Comparison of ENCODE assay signal across 14 mouse cellular contexts in genomic region chr2:114115563-114115962, GRCm38 (mm10).
"Had no signal": no experiment of that assay in that cellular context is flagged by ENCODE, and none has a peak within 500 bp of the region (broad histone marks: within the 10 kb centered on the region; RNA-seq: fewer than 3 reads in every experiment).

No protein-coding gene starts in this region.

- H3K27ac ChIP-seq: limb, embryonic 15.5 days; midbrain, embryonic 12.5 days; midbrain, embryonic 15.5 days; neural tube, embryonic 12.5 days; stomach, embryonic 15.5 days; stomach, postnatal 0 days had no signal

- H3K4me3 ChIP-seq: limb, embryonic 15.5 days; midbrain, embryonic 12.5 days; midbrain, embryonic 15.5 days; neural tube, embryonic 12.5 days; stomach, embryonic 15.5 days had no signal

- H3K4me2 ChIP-seq: limb, embryonic 15.5 days; lung, embryonic 14.5 days; midbrain, embryonic 12.5 days; midbrain, embryonic 15.5 days; neural tube, embryonic 12.5 days; stomach, embryonic 15.5 days had no signal

- H3K4me1 ChIP-seq: limb, embryonic 15.5 days; midbrain, embryonic 12.5 days; midbrain, embryonic 15.5 days; neural tube, embryonic 12.5 days; stomach, embryonic 15.5 days had no signal

- H3K27me3 ChIP-seq: limb, embryonic 15.5 days; midbrain, embryonic 12.5 days; midbrain, embryonic 15.5 days; neural tube, embryonic 12.5 days; stomach, embryonic 15.5 days had no signal

- ATAC-seq: midbrain, embryonic 15.5 days had no signal

- H3K9ac ChIP-seq: limb, embryonic 15.5 days; lung, embryonic 14.5 days; midbrain, embryonic 12.5 days; midbrain, embryonic 15.5 days; neural tube, embryonic 12.5 days; stomach, embryonic 15.5 days had no signal

- H3K9me3 ChIP-seq: limb, embryonic 15.5 days; midbrain, embryonic 12.5 days; midbrain, embryonic 15.5 days; neural tube, embryonic 12.5 days; stomach, embryonic 15.5 days had no signal

- DNase-seq: lung, adult 18-20 months; lung, embryonic 14.5 days; lung, postnatal 10 days; lung, postnatal 4 days; right cerebral cortex, postnatal 14 days; thymus, adult 2 months; thymus, postnatal 25 days; thymus, postnatal 4 days had no signal
